Mouse (Mus musculus): ENCODE measurements around the gene Hspb6.
A peak's percentile ranks its signal among the peaks of the same experiment; 100 is the strongest.

Hspb6 gene

GRCm38 (mm10) chr7:30552102-30553020 is at the start of gene Hspb6, which contains the start of gene Proser3:
TSS of gene Hspb6 (plus strand) at chr7:30552178.
TSS of gene Proser3 (minus strand) at chr7:30552299.
- DNase-seq (ENCODE audit: low spot score in 2 of 2) = peak; percentile 96 to 99

- no peak for DNase-seq (ENCODE audit: low spot score in 2 of 2)
Measured at GRCm38 (mm10) chr7:30508061-30508460, 43.9 kb upstream of the Hspb6 start.

- DNase-seq (ENCODE audit: low spot score in 2 of 2) = no peak
Measured at GRCm38 (mm10) chr7:30515003-30515760, 36.8 kb upstream of the Hspb6 start.

- no peak for DNase-seq (ENCODE audit: low spot score in 2 of 2)
Measured at GRCm38 (mm10) chr7:30518325-30518724, 33.7 kb upstream of the Hspb6 start.

GRCm38 (mm10) chr7:30520396-30520795 is 31.6 kb upstream of the Hspb6 start:
- DNase-seq (ENCODE audit: low spot score in 2 of 2) = no peak

GRCm38 (mm10) chr7:30520856-30521255 is 31.1 kb upstream of the Hspb6 start:
- DNase-seq (ENCODE audit: low spot score in 2 of 2) = no peak

- no peak for DNase-seq (ENCODE audit: low spot score in 2 of 2)
Measured at GRCm38 (mm10) chr7:30522871-30523270, 29.1 kb upstream of the Hspb6 start.

GRCm38 (mm10) chr7:30524487-30524886 is 27.5 kb upstream of the Hspb6 start:
- no peak for DNase-seq (ENCODE audit: low spot score in 2 of 2)

GRCm38 (mm10) chr7:30525954-30526353 is 26.0 kb upstream of the Hspb6 start:
- DNase-seq (ENCODE audit: low spot score in 2 of 2) = no peak

- DNase-seq (ENCODE audit: low spot score in 2 of 2) = no peak
Measured at GRCm38 (mm10) chr7:30526399-30526798, 25.6 kb upstream of the Hspb6 start.

GRCm38 (mm10) chr7:30526981-30527380 is 25.0 kb upstream of the Hspb6 start:
- DNase-seq (ENCODE audit: low spot score in 2 of 2) = no peak

- peak; percentile 78 to 85 for DNase-seq (ENCODE audit: low spot score in 2 of 2)
Measured at GRCm38 (mm10) chr7:30531291-30531815, 20.6 kb upstream of the Hspb6 start.

- no peak for DNase-seq (ENCODE audit: low spot score in 2 of 2)
Measured at GRCm38 (mm10) chr7:30532931-30533330, 19.0 kb upstream of the Hspb6 start.

GRCm38 (mm10) chr7:30533941-30534632 is 17.9 kb upstream of the Hspb6 start:
- DNase-seq (ENCODE audit: low spot score in 2 of 2) = peak in 1 of 2 experiments; percentile 58

- DNase-seq (ENCODE audit: low spot score in 2 of 2) = peak; percentile 94 to 98
Measured at GRCm38 (mm10) chr7:30534633-30535577, 17.1 kb upstream of the Hspb6 start, which contains the start of gene Arhgap33. TSS of gene Arhgap33 (minus strand) at chr7:30535060.

GRCm38 (mm10) chr7:30540572-30540971 is 11.4 kb upstream of the Hspb6 start:
- no peak for DNase-seq (ENCODE audit: low spot score in 2 of 2)

GRCm38 (mm10) chr7:30544327-30544726 is 7.7 kb upstream of the Hspb6 start:
- DNase-seq (ENCODE audit: low spot score in 2 of 2) = no peak

- no peak for DNase-seq (ENCODE audit: low spot score in 2 of 2)
Measured at GRCm38 (mm10) chr7:30549880-30550279, 2.1 kb upstream of the Hspb6 start.

- no peak for DNase-seq (ENCODE audit: low spot score in 2 of 2)
Measured at GRCm38 (mm10) chr7:30550603-30551002, 1.4 kb upstream of the Hspb6 start.

- peak in 1 of 2 experiments; percentile 29 for DNase-seq (ENCODE audit: low spot score in 2 of 2)
Measured at GRCm38 (mm10) chr7:30551445-30552101, 405 bp upstream of the Hspb6 start.

Measured in right cerebral cortex, adult 2 months (tissue).